Mouse (Mus musculus) liver, embryonic 14.5 days (tissue): ENCODE data around the gene Abi2.

Experiments
- CTCF ChIP-seq: IDR thresholded peaks from 2 replicates; pipeline ENCODE4 v1.5.1; 2016; ENCODE audit warnings: antibody characterized with exemption, low read depth, control low read depth
- EP300 ChIP-seq: IDR thresholded peaks from 2 replicates; pipeline ENCODE4 v1.6.1; 2016; ENCODE audit warnings: antibody characterized with exemption, low read depth

- TF ChIP-seq CTCF (no peak), EP300 (no peak)
Observed at GRCm38 (mm10) chr1:60482881-60483280, 73.5 kb downstream of the Abi2 start.
